Mouse (Mus musculus) CD4-positive, CD25-positive, alpha-beta regulatory T cell, adult 4 months (primary cell): ENCODE data around the gene Ear1. TPM values are rescaled to one million over a fixed set of nuclear protein-coding genes. Genes with fewer than 3 reads are reported as not detected.
"Not testable (repeated sequence)": the region's sequence is repeated elsewhere in the genome, so short reads cannot be mapped to it uniquely, and the experiment has no call there.

Source experiments
- ATAC-seq: one replicate; pipeline ENCODE4 v1.8.0; 2017
- polyA plus RNA-seq, 2 experiments: library from polyadenylated mRNA; unstranded; fragments of 100-300 nt; shearing (Covaris generic); gene quantifications; one replicate each; pipeline ENCODE4 v1.2.1; 2017

Gene Ear1
- polyA plus RNA-seq: not detected

DNA sequence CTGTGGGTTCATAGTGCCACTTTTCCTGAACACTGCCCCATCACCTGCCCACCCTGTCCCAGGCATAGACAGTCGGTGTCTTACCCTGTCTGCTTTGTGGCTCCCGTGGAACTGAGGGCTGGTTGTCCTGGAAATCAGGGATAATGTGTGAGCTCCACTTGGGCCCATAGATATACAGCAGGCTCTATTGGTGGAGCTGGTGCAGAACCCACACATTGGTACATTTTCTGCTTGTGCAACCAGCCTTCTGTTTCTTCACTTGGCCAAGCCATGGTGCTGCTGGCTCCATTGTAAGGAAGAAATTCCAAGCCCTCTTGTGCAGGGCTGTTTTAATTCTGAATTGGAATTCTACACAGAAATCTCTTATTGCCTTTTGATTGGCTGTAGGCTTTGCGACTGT lies at the start of gene Ear1:
Gene Ear1, minus strand, starts transcription at position 101 of the 400 bp plus-strand sequence.
- not testable (repeated sequence) for ATAC-seq

- ATAC-seq: peak; percentile 54
These were observed 49.5 kb upstream of the Ear1 start, which contains the start of gene Gm8113 for GRCm38 (mm10) chr14:43924688-43925403. Gene Gm8113 (plus strand): TSS chr14:43925390.

- not testable (repeated sequence) for ATAC-seq
These were observed 48.1 kb upstream of the Ear1 start, which contains the start of gene Ear10 for GRCm38 (mm10) chr14:43923459-43923858. Gene Ear10 (minus strand): TSS chr14:43923559.

DNA sequence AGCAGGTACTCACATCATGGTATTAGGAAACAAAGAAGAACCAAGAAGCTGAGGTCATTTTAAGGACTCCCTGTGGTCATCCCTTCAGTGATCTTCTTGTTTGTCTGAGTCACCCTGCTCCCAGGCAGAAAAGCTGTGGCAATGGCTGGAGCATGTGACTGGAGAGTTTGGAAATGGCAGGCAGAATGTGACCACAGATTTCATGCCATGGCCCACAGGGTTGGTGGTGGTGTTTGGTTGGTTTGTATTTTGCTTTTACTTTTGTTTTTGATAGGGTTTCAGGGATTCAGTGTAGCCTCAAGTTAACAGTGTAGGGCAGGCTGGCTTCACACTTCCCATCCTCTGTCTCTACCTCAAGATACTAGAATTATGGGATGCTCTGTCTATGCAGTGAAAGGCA lies 42.9 kb upstream of the Ear1 start:
- not testable (repeated sequence) for ATAC-seq

GRCm38 (mm10) chr14:43898577-43898976 lies 23.3 kb upstream of the Ear1 start:
- ATAC-seq: not testable (repeated sequence)

DNA sequence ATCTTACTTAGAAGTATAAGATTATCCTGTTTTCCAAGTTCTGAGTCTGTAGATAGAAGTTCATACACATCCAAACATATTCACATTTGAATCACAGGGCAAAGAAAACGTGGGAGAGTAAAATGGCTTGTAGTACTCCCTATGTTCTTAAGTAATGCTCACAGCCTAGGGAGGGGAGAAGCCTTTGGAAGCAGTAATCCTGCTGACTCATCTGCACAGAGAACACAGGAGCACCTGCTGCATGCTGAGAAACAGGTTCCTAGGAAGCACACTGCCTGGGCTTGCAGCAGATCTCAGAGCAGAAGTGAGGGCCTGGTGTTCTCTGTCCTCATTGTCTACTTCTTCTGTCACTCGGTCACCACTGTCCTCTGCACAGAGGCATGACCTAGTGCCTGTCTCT lies 20.0 kb upstream of the Ear1 start:
- ATAC-seq: not testable (repeated sequence)

DNA sequence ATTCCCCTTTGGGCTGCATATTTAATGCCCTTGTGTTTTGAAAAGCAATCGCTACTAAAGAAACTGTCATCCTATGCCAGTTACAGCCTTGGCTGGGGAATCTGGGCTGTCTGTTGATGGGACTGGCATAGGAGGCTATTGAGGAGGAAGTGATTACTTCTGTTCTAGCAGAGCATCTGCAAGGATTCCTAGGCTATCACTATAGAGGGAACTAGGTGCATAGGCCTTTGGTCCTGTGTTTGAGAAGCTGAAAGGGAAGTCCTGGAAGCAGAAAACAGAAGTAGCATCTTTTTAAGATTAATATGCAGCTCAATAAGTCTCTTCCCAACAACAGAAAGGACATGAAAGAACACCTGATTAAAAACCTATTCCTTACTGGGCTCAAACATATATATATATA lies 16.0 kb upstream of the Ear1 start:
- ATAC-seq: not testable (repeated sequence)

DNA sequence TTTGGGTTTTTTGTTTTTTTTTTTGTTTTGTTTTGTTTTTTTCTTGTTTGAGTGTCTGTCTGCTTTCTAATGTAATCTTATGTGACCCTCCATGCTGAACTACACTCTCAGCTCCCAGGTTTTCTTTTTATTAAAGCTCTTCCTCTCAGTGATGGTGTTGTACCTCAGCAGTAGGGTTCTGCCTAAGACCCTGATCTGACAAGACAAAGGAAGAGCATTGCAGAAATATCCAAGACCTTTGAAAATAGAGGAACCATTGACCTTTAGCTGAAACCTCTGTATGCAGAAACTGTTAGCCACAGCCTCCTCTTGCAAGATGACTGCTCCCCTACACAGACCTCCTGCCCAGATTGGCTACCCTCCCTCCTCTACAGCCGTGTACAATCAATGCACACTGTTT lies 10.9 kb upstream of the Ear1 start:
- ATAC-seq: not testable (repeated sequence)

DNA sequence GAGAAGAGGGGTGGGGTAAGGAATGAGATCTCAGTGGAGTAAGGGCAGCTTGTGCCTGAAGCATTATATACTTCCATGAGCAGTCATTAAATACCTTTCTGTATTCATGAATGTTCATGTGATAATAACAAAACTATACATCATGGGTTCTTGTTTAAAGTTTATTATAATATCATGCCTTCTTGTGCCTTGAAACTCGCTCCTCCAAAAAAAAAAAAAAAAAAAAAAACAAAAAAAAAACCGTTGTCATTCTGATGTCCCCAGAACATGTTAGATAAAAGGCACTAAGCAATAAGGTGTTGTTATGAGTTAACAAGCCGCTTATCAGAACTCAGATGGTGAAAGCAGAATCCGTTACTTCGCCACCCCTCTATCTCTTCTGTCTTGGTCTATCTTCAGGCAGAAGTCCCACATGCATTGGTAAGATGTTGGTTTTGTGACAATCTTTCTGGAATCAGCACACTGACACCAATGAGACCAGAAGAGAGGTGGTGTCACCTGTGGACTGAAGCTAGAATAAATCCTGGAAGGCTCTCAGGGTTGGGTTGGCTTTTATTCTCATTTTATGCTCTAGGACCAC lies 4.7 kb upstream of the Ear1 start:
- ATAC-seq: not testable (repeated sequence)

GRCm38 (mm10) chr14:43877789-43878188 lies 2.5 kb upstream of the Ear1 start:
- not testable (repeated sequence) for ATAC-seq

- ATAC-seq: not testable (repeated sequence)
These were observed 455 bp downstream of the Ear1 start for GRCm38 (mm10) chr14:43874862-43875261.

- not testable (repeated sequence) for ATAC-seq
These were observed 14.8 kb downstream of the Ear1 start for GRCm38 (mm10) chr14:43860522-43860921.

GRCm38 (mm10) chr14:43859465-43859864 lies 15.9 kb downstream of the Ear1 start:
- not testable (repeated sequence) for ATAC-seq

DNA sequence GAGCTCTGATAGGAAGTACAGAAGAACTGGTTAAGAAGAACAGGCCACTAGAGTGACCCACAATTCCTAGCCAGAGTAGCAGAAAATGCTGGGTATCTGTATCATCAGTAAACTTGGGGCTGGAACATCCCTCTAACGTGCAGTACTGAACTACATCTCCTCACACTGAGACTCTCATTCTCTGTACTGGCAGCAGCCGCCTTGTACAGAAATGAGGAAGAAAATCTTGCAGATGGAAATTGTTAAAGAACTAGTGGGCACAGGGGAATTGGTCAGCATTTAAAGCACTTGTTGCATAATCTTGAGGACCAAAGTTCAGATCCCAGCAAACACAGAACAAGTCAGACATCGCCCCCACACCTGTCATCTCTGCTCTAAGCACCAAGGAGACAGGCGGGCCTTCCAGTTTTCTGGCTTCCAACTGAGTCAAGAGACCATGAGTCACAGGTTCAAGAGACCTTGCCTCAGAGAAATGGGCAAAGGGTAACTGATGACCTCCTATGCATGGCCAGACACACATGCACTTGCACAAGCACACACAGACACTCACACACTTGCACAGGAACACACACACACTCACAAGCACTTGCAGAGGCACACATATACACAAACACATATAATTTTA lies 31.3 kb downstream of the Ear1 start:
- ATAC-seq: not testable (repeated sequence)

DNA sequence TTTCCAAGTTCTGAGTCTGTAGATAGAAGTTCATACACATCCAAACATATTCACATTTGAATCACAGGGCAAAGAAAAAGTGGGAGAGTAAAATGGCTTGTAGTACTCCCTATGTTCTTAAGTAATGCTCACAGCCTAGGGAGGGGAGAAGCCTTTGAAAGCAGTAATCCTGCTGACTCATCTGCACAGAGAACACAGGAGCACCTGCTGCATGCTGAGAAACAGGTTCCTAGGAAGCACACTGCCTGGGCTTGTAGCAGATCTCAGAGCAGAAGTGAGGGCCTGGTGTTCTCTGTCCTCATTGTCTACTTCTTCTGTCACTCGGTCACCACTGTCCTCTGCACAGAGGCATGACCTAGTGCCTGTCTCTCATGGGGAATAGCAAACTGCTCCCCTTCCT lies 34.3 kb downstream of the Ear1 start:
- ATAC-seq: not testable (repeated sequence)

DNA sequence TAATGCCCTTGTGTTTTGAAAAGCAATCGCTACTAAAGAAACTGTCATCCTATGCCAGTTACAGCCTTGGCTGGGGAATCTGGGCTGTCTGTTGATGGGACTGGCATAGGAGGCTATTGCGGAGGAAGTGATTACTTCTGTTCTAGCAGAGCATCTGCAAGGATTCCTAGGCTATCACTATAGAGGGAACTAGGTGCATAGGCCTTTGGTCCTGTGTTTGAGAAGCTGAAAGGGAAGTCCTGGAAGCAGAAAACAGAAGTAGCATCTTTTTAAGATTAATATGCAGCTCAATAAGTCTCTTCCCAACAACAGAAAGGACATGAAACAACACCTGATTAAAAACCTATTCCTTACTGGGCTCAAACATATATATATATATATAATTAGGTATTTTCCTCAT lies 40.0 kb downstream of the Ear1 start:
- ATAC-seq: not testable (repeated sequence)

- not testable (repeated sequence) for ATAC-seq
These were observed 44.9 kb downstream of the Ear1 start for GRCm38 (mm10) chr14:43830385-43830784.

GRCm38 (mm10) chr14:43824176-43824575 lies 51.1 kb downstream of the Ear1 start:
- ATAC-seq: not testable (repeated sequence)

- ATAC-seq: not testable (repeated sequence)
These were observed 53.4 kb downstream of the Ear1 start for GRCm38 (mm10) chr14:43821869-43822268.

DNA sequence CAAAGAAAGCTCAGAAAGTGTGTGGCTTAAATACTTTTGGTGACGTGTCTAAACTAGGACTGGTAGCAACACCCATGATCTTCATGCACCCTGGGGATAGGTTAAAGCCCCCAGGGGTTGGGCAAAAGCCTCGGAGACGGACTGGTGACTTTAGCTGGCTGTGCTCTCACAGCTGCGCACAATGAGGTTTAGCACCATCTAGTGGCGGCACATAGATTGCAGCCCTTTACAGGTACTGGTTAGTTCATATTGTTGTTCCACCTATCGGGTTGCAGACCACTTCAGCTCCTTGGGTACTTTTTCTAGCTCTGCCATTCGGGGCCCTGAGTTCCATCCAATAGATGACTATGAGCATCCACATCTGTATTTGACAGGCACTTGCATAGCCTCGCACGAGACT lies 62.9 kb downstream of the Ear1 start:
- ATAC-seq: not testable (repeated sequence)

- ATAC-seq: not testable (repeated sequence)
These were observed 67.2 kb downstream of the Ear1 start for GRCm38 (mm10) chr14:43808142-43808541.

GRCm38 (mm10) chr14:43804435-43804834 lies 70.9 kb downstream of the Ear1 start:
- ATAC-seq: not testable (repeated sequence)

DNA sequence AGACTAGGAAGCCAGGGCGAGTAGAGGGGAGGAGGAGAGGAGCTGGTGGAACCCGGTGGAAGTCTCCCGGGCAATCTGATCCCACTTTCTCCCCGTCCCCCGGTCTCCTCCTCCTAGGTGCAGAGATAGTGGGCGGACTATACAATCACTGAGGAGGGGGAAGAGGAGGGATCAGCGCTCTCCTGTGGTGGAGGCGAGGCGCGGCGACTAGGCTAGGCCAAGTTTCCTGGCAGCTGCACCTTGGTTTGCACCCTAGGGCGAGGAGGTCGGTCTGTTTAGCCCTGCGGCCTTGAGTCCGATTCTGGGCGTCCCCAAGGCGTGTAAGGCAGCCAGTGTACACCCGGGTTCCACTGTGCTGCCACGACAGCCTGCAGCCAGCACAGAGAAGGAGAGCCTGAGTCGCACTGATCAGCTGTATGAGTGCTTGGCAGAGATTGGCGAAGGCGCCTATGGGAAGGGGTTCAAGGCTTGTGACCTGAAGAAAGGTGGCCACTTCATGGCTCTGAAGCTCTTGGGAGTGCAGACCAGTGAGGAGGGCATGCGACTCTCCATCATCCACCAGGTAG lies 78.3 kb downstream of the Ear1 start:
- not testable (repeated sequence) for ATAC-seq
